Mouse (Mus musculus) cerebellum, adult 9-10 months (tissue): ENCODE measurements around the gene Cd70.
"Not testable (repeated sequence)": the region's sequence is repeated elsewhere in the genome, so short reads cannot be mapped to it uniquely, and the experiment has no call there.

Source experiments
- DNase-seq: peaks from one replicate; pipeline ENCODE4 v3.0.0; 2022

Cd70 gene

GRCm38 (mm10) chr17:57134021-57134420, 15.6 kb downstream of the Cd70 start:
- DNase-seq = not testable (repeated sequence)

DNA sequence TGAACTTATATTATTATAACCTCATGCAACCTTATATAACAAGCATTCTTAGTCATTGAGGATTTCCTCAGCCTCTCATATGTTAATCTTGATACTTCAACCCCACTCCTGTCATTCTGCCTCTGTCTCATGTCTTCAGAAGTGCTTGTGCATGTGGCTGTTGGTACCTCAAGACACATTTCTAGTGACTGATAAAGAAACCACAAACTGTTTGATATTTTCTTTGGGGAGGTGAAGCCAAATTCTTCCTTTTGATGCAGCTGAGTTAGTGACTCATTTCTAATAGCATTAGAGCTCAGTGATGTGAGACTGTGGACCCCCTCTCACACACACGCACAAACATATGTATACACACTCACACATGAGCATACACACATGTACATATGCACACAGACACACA, 17.8 kb downstream of the Cd70 start:
- DNase-seq = no peak

GRCm38 (mm10) chr17:57125853-57126622, 23.5 kb downstream of the Cd70 start:
- DNase-seq = no peak

DNA sequence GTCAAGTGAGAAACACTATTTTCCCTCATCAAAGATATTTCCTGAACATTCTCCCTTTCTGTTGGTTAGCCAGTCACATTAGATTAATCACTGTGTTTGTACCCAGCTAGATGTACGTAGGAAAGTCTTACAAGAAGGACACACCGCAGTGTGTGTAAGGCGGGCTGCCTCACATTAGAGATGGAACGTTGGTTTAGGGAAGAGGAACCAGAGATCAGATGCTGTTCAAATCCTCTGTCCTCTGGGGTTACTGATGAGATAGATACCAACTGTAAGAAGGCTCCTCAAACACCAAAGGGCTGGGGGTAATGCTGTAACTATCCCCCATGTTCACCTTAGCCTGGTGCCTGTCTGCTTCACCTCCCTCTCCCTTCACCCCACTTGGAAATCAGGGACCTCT, 24.8 kb downstream of the Cd70 start:
- no peak for DNase-seq

DNA sequence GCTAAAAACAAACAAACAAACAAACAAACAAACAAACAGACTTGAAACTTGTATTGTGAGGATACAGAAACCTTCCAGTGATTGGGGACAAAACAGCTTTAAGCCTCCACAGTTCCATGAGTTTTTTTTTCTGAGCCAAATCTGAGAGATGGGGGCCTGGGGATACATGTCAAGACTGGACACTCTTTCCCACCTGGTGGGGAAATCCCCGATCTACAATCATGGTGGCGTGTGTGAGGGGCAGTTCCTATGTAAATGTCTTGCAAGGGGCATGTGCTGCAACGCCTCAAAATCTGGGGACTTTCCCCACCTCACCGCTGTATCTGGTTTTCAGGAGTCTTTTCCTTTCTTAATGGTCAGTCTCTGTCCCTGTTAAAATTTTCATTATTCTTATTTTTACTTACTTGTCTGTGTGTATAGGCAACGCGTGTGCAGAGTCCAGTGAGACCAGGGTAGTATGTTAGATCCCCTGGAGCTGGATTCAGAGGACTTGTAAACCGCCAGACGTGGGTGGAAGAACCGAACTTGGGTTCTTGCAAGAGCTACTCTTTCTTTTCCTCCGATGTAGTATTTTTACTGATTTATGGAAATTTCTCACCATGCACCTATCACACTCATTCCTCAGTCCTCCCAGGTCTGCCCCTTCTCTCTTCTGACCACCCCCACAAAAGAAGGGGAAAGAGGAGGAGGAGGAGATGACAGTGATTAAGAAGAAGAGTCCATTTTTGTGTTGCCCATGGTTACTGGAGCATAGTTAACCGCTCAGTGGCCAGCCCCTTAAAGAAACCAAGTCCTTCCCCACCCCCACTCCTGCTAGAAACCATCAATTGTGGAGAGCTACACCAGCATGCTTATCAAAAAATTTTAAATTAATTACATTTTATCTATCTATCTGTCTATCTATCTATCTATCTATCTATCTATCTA, 26.1 kb downstream of the Cd70 start:
- DNase-seq = no peak

DNA sequence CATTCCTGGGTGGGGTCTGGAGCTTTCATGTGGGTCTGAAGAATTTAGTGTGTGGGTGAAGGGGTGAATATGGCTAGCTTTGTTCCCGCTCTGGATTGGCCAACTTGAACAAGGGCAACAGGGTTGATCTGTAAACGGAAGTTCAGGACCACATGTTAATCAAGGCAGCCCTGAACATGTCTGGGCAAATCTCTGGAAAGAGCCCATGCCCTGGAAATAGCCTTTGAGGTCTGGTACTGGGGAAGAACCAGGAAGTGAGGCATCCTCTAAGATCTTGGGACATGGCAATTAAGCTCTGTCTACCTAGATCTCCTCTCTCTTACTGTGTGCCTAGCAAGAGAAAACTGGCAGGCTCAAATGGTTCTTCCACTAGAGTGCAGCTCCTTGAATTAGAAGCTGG, 27.7 kb downstream of the Cd70 start:
- no peak for DNase-seq

GRCm38 (mm10) chr17:57118524-57119349, 30.8 kb downstream of the Cd70 start:
- no peak for DNase-seq

- no peak for DNase-seq
These were observed 32.8 kb downstream of the Cd70 start for GRCm38 (mm10) chr17:57116801-57117200.

DNA sequence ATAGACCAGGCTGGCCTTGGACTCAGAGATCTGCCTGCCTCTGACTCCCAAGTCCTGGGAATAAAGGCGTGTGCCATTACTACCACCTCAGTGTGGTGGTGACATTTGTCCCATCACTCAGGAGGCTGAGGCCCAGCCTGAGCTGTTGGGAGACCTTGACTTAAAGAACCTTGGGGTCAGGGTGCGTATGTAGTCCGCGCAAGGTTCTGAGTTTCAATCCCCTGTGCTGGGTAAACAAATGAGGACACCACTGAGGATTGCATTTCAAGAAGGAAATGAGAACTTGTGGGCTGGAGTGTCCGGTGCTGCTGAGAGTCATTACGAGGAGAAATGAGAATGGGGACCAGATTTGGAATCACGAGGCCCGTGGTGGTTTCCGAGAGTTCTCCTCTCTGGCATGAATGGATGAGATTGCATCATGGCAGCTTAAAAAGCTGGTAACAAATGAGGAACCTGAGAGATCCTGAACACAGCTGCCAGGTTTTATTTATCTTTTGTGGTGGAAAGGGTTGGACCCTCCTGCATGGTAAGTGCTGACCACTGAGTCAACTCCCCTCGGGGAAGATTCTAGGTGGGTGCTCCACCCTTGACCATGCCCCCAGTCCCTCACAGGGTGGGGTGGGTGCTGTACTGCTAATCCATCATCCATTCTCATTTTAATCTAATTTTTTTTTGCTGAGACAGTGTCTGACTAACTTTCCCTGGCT, 36.7 kb downstream of the Cd70 start:
- DNase-seq = no peak

- DNase-seq = no peak
These were observed 39.6 kb downstream of the Cd70 start for GRCm38 (mm10) chr17:57110005-57110404.

- DNase-seq = no peak
These were observed 40.9 kb downstream of the Cd70 start for GRCm38 (mm10) chr17:57108666-57109171.

DNA sequence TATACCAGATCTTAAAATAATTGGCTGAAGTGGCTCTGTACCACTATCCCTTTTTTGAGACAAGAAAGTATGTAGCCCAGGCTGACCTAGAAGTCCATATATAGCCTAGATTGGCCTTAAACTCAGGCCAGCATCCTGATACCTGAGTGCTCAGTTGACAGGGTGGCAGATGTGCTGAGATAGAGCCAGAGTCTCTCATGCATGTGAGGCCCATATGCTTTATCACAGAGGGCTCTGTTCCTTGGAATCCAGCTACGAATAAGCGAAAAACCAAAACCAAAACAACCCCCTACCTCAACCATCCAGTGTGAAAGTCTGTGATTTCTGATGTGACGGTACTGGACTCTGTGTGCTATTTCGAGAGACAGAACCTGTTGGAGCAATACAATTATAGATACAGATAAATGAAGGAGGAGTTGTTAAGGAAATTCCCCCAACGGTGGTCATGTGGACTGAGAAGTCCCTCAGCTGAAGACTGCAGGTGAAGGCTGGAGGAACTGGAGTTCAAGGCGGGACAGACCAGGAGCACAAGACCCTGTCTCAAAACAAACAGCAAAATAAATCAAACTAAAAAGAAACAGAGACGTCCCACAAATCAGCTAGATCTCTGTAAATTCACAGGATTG, 41.4 kb downstream of the Cd70 start:
- no peak for DNase-seq

DNA sequence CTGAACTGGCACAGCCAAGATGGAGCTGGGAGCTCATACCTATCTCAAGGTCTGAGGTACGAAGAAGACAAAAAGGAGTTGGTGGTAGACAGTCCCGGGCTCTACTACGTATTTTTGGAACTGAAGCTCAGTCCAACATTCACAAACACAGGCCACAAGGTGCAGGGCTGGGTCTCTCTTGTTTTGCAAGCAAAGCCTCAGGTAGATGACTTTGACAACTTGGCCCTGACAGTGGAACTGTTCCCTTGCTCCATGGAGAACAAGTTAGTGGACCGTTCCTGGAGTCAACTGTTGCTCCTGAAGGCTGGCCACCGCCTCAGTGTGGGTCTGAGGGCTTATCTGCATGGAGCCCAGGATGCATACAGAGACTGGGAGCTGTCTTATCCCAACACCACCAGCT, 42.5 kb downstream of the Cd70 start:
- DNase-seq = no peak

- no peak for DNase-seq
These were observed 43.6 kb downstream of the Cd70 start for GRCm38 (mm10) chr17:57106035-57106368.

- DNase-seq = peak; percentile 51
These were observed 44.2 kb downstream of the Cd70 start, which contains the start of gene Tnfsf9 for GRCm38 (mm10) chr17:57105181-57106034. Gene Tnfsf9 (plus strand): TSS chr17:57105325.

- no peak for DNase-seq
These were observed 45.1 kb downstream of the Cd70 start for GRCm38 (mm10) chr17:57104496-57104895.

DNA sequence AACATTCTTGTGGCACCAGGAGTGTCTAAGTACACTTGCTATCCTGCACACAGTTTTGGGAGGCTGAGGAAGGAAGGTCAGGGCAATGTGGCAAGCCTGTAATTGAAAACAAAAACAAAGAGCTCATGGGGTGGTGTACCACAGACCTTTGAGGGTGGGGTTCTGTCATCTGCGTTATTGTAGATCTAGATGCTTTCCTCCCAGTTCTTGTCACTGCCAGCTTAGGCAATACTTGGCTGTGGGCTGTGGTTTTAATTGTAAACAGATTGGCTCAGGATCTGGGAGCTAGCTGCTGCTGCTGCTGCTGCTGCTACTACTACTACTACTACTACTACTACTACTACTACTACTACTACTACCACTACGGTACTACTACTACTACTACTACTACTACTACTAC, 47.3 kb downstream of the Cd70 start:
- no peak for DNase-seq

GRCm38 (mm10) chr17:57099629-57100325, 49.8 kb downstream of the Cd70 start:
- peak; percentile 17 for DNase-seq

DNA sequence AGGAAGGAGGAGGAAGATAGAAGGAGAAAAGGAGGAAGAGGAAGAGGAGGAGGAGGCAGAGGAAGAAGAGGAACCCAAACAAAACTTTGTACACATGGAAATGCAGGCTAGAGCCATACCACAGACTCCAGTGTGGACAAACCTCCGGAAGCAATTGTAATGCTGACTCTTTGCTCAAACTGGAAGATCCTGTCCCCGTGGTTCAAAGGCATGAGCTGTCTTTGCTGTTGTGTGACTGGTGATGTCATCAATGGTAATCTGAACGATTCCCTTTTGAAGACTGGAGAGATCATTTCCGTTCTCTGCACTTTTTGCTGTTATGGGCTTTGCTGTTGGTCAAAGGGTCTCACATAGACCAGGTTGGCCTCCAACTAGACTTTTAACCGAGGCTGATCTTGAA, 51.3 kb downstream of the Cd70 start:
- no peak for DNase-seq

DNA sequence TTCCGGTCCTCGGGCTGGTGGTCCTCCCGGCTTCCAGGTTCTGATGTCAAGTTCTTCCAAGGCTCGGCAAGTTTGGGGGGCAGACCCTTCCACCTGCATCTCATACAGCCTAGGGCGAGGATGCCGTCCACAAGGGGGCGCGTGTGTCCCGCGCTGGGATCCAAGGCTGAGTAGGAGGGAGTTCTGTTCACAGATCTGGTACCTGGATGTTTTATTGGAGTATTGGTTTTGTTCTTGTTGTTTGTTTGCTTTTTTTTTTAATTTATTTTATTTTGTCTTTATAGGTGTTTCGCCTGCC, 53.0 kb downstream of the Cd70 start:
- peak; percentile 87 for DNase-seq
